Mouse (Mus musculus) intestine, embryonic 16.5 days (tissue): ENCODE measurements around the gene Angptl4. TPM values are rescaled to one million over a fixed set of nuclear protein-coding genes. Genes with fewer than 3 reads are reported as not detected.
"Not testable (repeated sequence)": the region's sequence is repeated elsewhere in the genome, so short reads cannot be mapped to it uniquely, and the experiment has no call there.

ENCODE experiments used
- ATAC-seq: fragments of 200-750 bp; cut with Nextera tagmentation; 2 replicates; pipeline ENCODE4 v1.8.0; 2017; ENCODE audit warnings: moderate TSS enrichment, moderate library complexity
- H3K27ac ChIP-seq: fragments of 300-500 bp; sonication (generic); 2 replicates; pipeline ENCODE4 v1.5.1; 2014; ENCODE audit warnings: mild to moderate bottlenecking, low read length
- H3K27me3 ChIP-seq: fragments of 300-500 bp; sonication (generic); replicated peaks from 2 replicates; pipeline ENCODE4 v1.6.1; 2014; ENCODE audit warnings: low read length, control low read depth, mixed read lengths; ENCODE audit not compliant: control insufficient read depth, insufficient read depth
- H3K36me3 ChIP-seq: fragments of 300-500 bp; sonication (generic); 2 replicates; pipeline ENCODE4 v1.6.1; 2014; ENCODE audit warnings: low read length, control low read depth; ENCODE audit not compliant: control insufficient read depth, insufficient read depth
- H3K4me1 ChIP-seq: fragments of 300-500 bp; sonication (generic); 2 replicates; pipeline ENCODE4 v1.6.1; 2014; ENCODE audit warnings: low read length, control low read depth, mixed read lengths; ENCODE audit not compliant: control insufficient read depth, insufficient read depth
- H3K4me2 ChIP-seq: fragments of 300-500 bp; sonication (generic); 2 replicates; pipeline ENCODE4 v1.6.1; 2014; ENCODE audit warnings: low read depth, low read length, control low read depth
- H3K4me3 ChIP-seq: fragments of 300-500 bp; sonication (generic); 2 replicates; pipeline ENCODE4 v1.5.1; 2014; ENCODE audit warnings: mild to moderate bottlenecking, low read length
- H3K9ac ChIP-seq: fragments of 300-500 bp; sonication (generic); 2 replicates; pipeline ENCODE4 v1.6.1; 2014; ENCODE audit warnings: low read depth, low read length
- H3K9me3 ChIP-seq: fragments of 300-500 bp; sonication (generic); 2 replicates; pipeline ENCODE4 v1.6.1; 2016; ENCODE audit warnings: low read length, control low read depth; ENCODE audit not compliant: control insufficient read depth
- WGBS: fragments of 180-500 bp; shearing (Covaris S2); extraction: QIAGEN DNeasy Blood & Tissue Kit; methylation state at CpG from one replicate; pipeline ENCODE4 v1.1.7; 2014; 5-methylcytosine and 5-hydroxymethylcytosine counted together
- polyA plus RNA-seq: library from polyadenylated mRNA; unstranded; fragments of >200 nt; fragmentation: Nextera tagmentation; extraction: Ambion mirVana; gene quantifications from 2 replicates; pipeline ENCODE4 v1.2.1, GENCODE M21; 2015

Angptl4 gene
- polyA plus RNA-seq, 1 experiment from 2014 or later: 24.5 TPM

- Histone ChIP-seq H3K4me1 (peaks cover 36% of the 10 kb centered on the region), H3K27me3 (no peaks in the 10 kb centered on the region), H3K27ac (no peak overlapping the region), H3K36me3 (no peaks in the 10 kb centered on the region; the same call in 1 of the 2 replicates), H3K4me2 (no peak overlapping the region), H3K4me3 (no peak overlapping the region), H3K9me3 (no peaks in the 10 kb centered on the region), H3K9ac (no peak overlapping the region)
- no peak for ATAC-seq
- WGBS: 70% methylated on average over 10 of the region's 10 CpGs
Observed at GRCm38 (mm10) chr17:33755418-33756107, 26.1 kb downstream of the Angptl4 start.

DNA sequence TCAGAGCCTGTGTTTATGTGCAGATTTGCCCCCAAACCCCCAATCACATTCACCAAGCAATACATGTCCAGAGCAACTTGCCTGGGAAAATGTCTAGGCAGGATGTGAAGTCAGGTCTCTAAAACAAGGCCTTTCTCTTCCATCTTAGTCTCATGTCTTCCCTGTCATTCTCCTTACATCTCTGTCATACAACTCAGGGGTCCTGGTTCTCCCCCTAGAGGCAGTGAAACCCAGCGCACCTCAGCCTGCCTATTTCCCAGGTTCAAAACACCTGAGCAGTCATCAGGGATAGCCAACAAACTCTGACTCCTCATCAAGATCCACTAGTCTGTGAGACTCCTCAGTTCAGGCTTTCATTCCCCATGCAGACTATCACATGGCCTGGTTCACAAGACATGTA lies 27.0 kb downstream of the Angptl4 start:
- no peaks in the 10 kb centered on the region; the same call in 1 of the 2 replicates for H3K36me3 ChIP-seq
- no peaks in the 10 kb centered on the region for H3K27me3 ChIP-seq
- H3K9ac ChIP-seq: no peak overlapping the region
- H3K27ac ChIP-seq: no peak overlapping the region
- H3K4me2 ChIP-seq: no peak overlapping the region
- no peaks in the 10 kb centered on the region for H3K9me3 ChIP-seq
- ATAC-seq: no peak
- no peak overlapping the region for H3K4me3 ChIP-seq
- peaks cover 36% of the 10 kb centered on the region for H3K4me1 ChIP-seq
- WGBS: 75% methylated on average over 1 of the region's 1 CpGs

DNA sequence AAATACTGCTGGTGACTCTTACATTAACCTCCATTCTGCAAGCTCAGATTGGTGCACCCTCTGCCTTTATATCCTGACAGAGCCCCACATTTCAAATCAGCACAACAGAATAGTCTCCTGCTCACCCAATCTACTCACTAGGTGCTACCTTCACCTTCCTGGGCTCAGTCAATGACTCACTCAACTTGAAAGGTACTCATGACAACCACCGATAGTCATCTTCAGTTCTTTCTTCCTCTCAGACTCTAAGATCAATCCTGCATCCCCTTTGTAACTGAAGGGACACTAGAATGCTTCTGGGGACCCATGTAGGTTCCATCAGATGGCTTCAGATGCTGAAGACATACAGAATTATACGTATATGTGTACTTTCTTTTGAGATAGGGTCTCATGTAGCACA lies 29.3 kb downstream of the Angptl4 start:
- no peak for ATAC-seq
- H3K36me3 ChIP-seq: peaks cover 8% of the 10 kb centered on the region
- H3K27ac ChIP-seq: no peak overlapping the region
- no peak overlapping the region for H3K9ac ChIP-seq
- H3K27me3 ChIP-seq: no peaks in the 10 kb centered on the region
- no peaks in the 10 kb centered on the region for H3K9me3 ChIP-seq
- H3K4me2 ChIP-seq: no peak overlapping the region
- no peak overlapping the region for H3K4me3 ChIP-seq
- 92% methylated on average over 2 of the region's 2 CpGs for WGBS
- peaks cover 22% of the 10 kb centered on the region for H3K4me1 ChIP-seq

- no peak for ATAC-seq
- Histone ChIP-seq H3K4me3 (no peak overlapping the region), H3K4me2 (no peak overlapping the region), H3K27ac (no peak overlapping the region), H3K4me1 (peaks cover 11% of the 10 kb centered on the region), H3K9ac (no peak overlapping the region), H3K9me3 (no peaks in the 10 kb centered on the region), H3K36me3 (peaks cover 8% of the 10 kb centered on the region), H3K27me3 (no peaks in the 10 kb centered on the region)
Observed at GRCm38 (mm10) chr17:33751181-33751580, 30.4 kb downstream of the Angptl4 start.

GRCm38 (mm10) chr17:33749451-33749850 lies 32.2 kb downstream of the Angptl4 start:
- 96% methylated on average over 5 of the region's 5 CpGs for WGBS
- H3K36me3 ChIP-seq: peaks cover 11% of the 10 kb centered on the region

GRCm38 (mm10) chr17:33746011-33746410 lies 35.6 kb downstream of the Angptl4 start:
- H3K36me3 ChIP-seq: peaks cover 11% of the 10 kb centered on the region
- ATAC-seq: peak; percentile 69
- no peak overlapping the region for H3K9ac ChIP-seq
- whole genome bisulfite sequencing: 75% methylated on average over 2 of the region's 2 CpGs
- H3K4me3 ChIP-seq: no peak overlapping the region
- no peak overlapping the region for H3K27ac ChIP-seq
- H3K4me2 ChIP-seq: no peak overlapping the region
- peaks cover 7% of the 10 kb centered on the region; the same call in 1 of the 2 replicates for H3K9me3 ChIP-seq
- no peaks in the 10 kb centered on the region for H3K27me3 ChIP-seq
- no peaks in the 10 kb centered on the region for H3K4me1 ChIP-seq

More at GRCm38 (mm10) chr17:33749451-33749850, 32.2 kb downstream of the Angptl4 start:
- Histone ChIP-seq H3K9ac (no peak overlapping the region), H3K4me2 (no peak overlapping the region), H3K4me3 (no peak overlapping the region), H3K4me1 (no peaks in the 10 kb centered on the region), H3K27ac (no peak overlapping the region), H3K9me3 (no peaks in the 10 kb centered on the region), H3K27me3 (no peaks in the 10 kb centered on the region)
- no peak for ATAC-seq

DNA sequence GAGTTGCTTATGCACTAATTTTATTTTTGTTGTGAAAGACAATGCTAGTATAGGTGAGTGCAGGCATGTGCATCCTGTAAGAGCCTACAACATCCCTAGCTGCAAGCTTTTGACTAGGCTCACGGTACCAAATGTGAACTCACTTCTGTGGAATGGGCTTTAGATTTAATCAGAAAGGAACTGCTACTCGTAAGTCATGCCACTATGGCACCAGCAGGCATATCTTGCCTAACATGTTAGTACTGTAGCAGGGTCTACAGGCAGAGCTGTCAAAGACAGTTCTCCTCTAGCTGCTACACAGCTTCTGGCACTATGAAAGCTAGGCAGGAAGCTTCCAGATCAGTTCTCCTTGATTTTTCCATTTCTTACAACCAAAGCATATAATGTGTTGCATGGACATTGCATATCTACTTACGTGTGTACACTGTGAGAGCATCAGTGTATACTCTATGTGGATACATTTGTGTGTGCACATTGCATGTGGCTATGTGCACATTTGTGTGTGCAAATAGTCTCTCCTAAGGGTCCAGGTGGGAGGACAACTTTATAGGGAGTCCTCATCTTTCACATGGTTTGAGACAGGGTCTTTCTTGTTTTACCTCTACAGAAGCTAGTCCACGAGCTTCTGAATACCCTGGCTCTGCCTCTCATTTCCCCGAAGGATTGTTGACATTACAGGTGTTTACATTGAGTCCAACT lies 36.8 kb downstream of the Angptl4 start:
- H3K4me1 ChIP-seq: no peaks in the 10 kb centered on the region
- no peak overlapping the region for H3K9ac ChIP-seq
- H3K27ac ChIP-seq: no peak overlapping the region
- H3K36me3 ChIP-seq: peaks cover 11% of the 10 kb centered on the region; the same call in 1 of the 2 replicates
- no peaks in the 10 kb centered on the region for H3K27me3 ChIP-seq
- peaks cover 7% of the 10 kb centered on the region; the same call in 1 of the 2 replicates for H3K9me3 ChIP-seq
- no peak overlapping the region for H3K4me2 ChIP-seq
- 70% methylated on average over 5 of the region's 5 CpGs for WGBS
- no peak for ATAC-seq
- H3K4me3 ChIP-seq: no peak overlapping the region

- H3K27ac ChIP-seq: no peak overlapping the region
- no peaks in the 10 kb centered on the region for H3K27me3 ChIP-seq
- ATAC-seq: no peak
- H3K9ac ChIP-seq: no peak overlapping the region
- H3K36me3 ChIP-seq: peaks cover 3% of the 10 kb centered on the region; the same call in 1 of the 2 replicates
- peaks cover 7% of the 10 kb centered on the region; the same call in 1 of the 2 replicates for H3K9me3 ChIP-seq
- 93% methylated on average over 1 of the region's 1 CpGs for WGBS
- H3K4me3 ChIP-seq: no peak overlapping the region
- H3K4me2 ChIP-seq: no peak overlapping the region
- no peaks in the 10 kb centered on the region for H3K4me1 ChIP-seq
Observed at GRCm38 (mm10) chr17:33742420-33742819, 39.2 kb downstream of the Angptl4 start.

GRCm38 (mm10) chr17:33733526-33733925 lies 48.1 kb downstream of the Angptl4 start:
- not testable (repeated sequence) for H3K4me3 ChIP-seq, H3K9ac ChIP-seq, H3K27me3 ChIP-seq, H3K9me3 ChIP-seq, ATAC-seq, H3K27ac ChIP-seq, H3K4me1 ChIP-seq, H3K36me3 ChIP-seq, H3K4me2 ChIP-seq
- 74% methylated on average over 10 of the region's 10 CpGs for WGBS
